Mouse (Mus musculus) cerebellum, adult 11 months (tissue): ENCODE results near the gene Sh3rf3.

Source experiments
- DNase-seq: peaks from one replicate; pipeline ENCODE4 v3.0.0; 2022

Sh3rf3 gene

DNA sequence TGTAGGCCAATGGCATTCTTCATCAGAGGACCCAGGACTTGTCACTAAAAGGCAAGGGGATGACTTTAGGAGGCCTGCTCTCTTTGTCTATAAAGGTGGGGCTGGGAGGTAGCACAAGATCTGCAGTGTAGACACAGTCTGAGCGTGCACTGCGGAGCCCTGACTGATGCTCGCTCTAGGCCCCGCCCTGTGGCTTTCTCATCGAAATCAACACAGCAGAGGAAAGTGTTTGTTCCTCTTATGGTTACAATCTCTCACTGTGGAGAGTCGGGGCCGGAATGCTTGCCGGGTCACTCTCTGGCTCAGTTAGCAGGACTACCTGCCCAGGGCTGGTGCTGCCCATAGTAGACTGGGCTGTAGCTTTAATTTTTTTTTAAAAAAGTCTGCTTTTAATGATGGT lies 299.6 kb downstream of the Sh3rf3 start:
- no peak for DNase-seq

DNA sequence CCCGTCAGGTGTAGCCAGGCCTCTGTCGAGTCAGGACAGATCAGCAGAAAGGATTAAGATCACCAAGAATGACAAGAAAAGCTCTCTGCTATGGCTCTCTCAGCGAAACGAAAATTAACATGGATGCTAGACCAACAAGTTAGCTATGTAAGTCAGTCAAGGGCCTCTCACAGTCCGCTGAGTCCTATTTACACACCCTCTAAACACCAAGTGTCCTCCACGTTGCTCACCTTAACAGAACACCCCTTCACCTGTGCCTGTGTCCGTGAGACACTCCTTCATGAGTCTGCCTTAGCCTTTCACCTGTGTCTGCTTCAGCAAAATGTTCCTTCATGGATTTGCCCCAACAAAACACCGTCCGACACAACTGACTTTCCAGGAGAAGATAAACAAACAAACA lies 300.2 kb downstream of the Sh3rf3 start:
- DNase-seq: no peak

DNA sequence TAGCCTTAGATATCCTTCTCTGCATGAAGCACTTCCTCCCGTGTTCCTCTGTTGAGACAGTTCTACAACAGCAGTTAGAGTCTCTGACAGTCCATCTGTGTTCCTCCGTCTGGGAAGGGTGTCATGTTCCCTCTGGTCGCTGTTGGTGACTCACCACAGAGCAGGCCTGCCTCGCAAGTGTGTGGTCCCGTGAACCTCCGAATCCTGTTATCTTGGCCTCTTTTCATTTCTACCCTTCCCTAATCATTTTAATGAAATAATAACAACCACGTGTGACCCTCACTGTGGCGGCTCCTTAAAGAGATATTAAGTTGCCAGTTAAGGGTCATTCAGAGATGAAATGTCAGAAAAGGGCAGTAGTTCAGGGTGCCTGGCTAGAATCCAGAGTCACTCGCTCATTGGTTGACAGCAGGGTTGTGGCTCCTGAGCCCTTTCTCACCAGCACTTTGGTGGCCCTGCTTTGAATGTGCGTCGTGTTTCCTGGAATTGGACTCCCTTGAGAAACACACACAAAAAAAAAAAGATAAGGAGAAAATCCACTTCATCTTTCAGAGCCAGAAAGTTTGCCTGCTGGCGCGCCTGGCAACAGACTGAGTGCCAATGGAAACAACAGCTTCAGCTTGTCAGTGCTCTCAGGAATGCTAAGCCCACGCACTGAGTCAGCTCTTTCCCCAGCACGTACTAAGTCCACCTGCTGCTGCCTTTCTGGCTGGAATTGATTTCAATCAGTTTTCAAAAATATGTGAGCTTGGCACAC lies 301.6 kb downstream of the Sh3rf3 start:
- DNase-seq: no peak

DNA sequence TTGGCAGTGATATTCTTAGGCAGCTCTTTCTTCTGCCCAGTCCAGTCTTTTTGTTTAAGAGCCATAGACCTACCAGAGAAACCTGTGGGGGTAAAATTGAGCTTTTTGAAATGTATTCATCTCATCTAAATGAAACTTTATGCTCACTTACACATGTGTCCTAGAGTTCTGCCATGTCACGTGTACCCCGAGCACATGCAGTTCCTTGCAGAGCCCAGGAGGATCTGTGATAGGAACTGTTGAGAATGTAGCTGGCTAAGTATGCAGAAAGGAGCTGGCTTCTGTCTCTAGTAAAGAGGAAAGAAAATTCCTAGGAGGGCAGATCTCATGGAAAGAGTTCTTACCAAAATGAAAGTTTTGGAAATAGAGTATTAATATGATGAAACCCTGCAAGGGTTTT lies 302.5 kb downstream of the Sh3rf3 start:
- DNase-seq: no peak

DNA sequence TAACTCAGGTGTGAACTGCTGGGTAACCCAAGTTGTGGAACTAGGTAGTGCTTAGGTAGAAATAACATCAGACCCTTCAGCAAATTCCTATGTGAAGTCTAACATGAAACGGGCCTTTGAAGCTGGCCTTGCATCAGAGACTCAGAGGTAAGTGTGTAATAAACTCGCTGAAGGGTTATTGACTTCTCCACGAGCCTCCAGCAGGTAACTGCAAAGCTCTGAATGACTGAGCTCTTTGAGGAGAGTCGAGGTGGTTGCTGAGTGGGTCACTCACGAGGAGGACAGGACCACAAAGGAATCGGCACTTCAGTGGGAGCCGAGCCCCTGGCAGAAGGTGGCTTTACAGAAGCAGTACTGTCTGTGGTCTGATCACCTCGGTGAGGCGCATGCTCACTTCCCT lies 303.2 kb downstream of the Sh3rf3 start:
- DNase-seq: no peak

DNA sequence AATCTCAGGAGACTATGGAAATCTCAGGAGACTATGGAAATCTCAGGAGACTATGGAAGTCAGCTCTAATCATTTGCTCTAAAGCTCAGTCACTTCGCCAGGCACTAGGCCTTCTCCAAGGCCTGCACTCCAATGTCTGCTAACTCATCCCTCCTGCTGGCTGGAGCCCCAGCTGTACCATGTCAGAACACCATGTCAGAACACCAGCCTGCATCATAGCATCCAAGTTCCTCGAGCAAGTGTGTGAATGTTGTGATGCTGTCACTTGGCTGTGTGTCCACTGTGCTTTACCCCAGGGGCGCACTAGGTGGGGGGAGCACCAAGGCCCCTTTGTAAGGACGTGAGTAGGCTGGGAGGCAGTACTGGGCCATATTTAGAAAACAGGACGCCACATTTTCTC lies 304.4 kb downstream of the Sh3rf3 start:
- DNase-seq: no peak

DNA sequence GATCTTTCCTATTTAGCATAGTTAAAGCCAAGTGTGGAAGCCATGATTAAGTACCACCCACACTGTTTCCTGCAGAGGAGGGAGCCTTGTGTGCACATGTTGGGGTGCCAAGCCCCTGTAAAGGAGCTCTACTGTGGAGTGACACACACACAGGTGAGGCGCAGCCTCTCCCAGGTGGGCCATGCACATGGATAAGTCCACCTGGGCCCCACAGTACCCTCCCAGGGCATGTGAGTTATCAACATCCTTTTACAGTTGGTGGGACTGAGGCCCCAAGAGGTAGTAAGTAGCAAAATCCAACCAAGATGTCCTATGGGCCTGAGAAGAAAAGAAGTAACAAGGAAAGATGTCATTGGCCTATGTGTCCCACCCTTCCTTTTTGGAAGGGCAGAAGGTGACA lies 305.8 kb downstream of the Sh3rf3 start:
- DNase-seq: no peak

DNA sequence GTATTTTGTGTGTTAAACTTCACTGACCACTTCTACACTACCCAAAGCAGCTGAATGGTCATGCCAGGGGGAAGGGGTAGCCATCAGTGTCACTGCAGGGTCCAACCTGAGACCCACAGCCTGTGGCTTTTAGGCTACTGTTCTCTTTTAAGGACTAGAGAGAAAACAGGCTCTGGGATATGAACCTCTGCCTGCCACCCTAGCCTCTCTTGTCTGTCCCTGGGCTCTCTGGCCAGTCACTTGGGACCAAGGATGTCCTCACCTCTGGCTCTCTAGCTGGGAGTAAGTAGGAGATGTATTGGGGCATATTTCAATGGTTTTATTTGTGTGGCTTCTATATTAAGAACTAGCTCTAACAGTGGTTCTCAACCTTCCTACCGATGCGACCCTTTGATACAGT lies 306.7 kb downstream of the Sh3rf3 start:
- no peak for DNase-seq

DNA sequence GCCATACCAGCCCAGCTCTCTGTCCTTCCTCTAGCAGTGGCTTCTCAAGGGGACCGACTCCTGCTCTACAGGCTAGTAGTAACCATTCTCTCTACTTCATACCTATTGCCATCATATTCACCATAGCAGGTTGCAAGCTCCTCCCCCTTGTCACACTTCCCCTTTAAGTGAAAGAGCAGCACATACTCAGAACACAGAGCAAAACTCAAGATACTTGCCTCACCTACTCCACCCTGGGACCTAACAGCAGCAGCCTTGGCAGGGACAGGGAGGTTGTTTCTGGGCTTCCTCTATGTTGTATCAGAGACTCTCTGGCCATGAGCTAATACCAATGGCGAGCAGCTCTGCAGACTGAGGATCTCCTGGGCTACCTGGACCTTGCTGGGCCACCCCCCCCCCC lies 312.3 kb downstream of the Sh3rf3 start:
- no peak for DNase-seq

DNA sequence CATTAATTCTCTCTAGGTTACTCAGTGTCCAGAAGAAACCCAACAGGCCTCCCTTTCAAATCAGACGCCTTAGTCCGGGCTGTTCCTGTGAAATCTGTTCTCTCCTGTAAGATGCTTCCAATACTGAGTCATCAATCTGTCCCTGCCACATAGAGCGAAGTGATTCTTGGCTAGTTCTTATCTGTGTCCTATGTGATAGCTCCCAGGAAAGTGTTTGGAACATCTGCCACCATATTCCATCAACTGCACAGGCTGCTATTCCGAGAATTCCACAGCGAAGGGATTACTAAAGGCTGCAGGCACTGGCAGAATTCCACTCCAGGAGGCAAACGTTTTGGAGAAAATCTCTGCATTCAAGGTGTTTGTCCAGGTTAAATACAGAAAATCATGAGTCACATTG lies 314.5 kb downstream of the Sh3rf3 start:
- DNase-seq: no peak

DNA sequence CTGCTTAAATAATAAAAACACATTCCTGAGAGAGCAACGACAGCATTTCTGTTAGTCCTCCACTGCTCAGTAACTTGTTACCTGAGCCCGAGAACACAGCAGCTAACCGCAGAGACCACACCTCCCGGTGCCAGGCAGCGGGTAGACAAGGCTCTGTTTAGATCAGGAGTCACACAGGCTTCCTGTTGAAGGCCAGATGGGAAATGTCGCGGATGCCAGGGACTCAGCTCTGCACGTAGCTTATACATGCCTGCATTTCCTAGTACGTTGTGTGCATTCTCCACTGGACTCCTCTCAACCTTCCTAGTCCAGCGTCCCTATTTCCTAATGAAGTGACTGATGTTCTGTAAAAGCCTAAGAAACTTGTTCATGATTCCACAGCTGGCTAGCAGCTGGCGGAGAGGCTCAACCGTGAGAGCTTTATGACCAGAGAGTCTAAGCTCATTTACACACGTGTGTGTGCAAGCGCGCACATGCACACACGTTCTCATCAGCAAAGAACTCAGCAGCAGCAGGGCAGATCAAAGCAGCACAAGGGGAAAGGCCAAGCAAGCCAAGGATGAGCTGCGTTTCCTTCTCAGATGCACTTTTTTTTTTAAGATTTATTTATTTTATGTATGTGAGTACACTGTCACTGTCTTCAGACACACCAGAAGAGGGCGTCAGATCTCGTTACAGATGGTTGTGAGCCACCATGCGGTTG lies 318.9 kb downstream of the Sh3rf3 start:
- DNase-seq: no peak

DNA sequence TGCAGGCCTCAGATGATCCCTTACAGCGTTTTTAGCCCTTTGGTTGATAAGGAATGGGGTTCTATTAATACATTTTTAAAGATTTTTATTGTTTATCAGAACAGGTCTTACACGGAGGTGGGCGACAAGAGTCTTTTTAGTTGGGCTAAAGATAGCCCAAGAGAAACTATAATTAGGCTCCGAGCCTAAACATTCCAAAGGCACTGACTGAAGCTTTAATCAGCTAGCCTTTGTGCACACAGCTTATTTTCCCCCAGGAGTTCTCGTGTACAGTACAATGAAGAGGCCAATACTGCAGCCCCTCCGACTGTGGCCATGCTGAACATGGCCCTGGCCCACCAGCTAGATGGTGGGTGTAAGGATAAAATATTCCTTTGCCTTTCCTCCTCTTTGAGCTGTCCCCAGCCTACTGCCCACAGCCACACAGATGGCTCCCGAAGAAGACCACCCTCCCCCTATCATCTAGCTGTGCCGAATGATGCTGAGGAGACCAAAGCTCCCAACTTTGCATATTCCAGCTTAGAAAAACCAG lies 320.4 kb downstream of the Sh3rf3 start:
- no peak for DNase-seq

DNA sequence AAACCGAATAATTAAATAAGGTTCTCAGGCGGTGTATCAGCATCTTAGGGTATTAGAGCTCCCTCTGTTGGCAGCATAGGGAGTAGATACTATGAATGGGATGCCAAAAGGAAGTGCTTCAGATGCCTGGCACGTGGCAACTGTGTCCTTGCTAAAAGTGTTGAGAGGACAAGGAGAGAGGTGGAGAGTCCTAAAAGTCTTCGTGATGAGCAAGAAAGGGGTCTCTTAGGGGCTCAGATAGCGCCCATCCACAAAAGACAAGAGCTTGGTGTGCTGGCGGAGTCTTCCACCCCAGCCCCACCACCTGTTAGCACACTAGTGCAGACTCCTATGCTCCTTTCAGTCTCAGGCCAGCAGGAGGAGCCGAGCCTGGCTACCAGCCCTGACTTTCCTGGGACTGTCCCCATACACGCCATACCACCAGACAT lies 336.8 kb downstream of the Sh3rf3 start:
- DNase-seq: no peak

DNA sequence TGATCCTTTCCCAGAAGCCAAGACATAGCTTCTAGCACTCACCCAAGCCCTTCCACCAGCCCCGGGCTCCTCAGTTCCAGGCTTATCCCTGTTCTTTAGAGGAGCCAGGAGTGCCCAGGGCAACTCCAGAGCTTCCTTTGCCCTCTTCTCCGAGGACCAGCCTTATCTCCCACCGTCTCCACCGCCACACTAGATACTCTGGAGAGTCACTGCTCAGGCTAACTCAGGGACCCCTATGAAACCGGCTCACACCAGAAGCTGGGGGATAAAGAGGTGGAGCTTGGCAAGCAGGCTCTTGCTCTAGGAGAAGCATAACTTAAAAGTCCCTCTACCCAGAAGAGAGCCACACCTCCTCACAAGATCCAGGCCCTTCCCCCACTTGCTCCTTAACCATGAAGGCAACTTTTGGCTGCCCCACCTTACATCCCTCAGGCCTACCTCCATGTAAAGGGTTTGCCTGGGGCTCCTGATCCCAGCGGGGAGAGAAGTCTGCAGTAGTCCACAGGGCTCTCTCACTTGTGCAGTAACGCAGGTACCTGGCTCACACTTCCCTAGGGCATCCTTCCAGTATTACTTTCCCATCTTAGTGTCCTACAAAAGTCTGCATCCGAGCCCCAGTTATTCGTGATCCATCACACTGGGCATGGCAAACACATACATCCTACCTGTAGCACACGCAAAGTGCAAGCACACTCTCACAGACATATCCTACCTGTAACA lies 337.9 kb downstream of the Sh3rf3 start:
- no peak for DNase-seq

DNA sequence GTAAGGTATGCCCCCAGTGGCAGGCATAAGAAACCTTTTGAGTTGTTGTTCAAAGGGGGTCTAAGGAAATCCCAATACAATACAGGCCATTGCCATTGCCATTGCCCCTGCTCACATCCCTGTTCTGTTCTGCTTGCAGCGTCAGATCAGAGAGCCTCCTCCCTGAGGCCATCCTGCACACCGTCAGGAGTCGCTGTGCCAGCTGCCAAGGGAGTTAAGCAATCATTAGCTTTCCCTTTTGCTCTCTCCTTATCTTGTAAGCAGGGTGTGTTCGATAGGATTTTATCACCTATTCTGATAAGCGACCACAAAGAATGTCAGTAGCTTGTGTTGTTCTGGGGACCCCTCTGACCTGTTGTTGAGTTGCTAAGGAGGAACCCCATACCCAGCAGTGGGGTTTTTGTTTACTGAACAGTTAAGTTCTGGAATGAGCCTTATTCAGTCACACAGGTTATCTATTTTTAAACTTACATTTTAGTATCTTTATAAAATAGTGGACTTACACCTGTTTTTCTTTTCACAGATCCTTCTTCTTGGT lies 339.5 kb downstream of the Sh3rf3 start:
- DNase-seq: no peak

DNA sequence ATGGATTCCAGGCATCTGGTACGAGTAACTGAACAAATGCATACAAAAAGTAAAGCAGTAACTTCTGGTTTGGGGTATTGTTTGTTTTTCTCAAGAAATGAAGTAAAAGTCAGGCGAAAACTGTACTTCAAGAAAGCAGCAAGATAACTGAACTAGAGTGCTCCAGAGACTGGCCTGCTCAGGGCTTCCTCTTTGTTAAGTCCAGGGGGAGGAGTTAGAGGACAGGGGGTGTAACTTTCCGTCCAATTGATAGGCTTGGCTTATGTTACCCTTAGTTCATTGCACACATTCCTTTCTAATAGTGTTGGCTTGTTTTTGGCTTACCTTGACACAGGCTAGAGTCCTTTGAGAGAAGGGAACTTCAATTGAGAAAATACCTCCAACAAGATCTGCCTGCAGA lies 345.5 kb downstream of the Sh3rf3 start:
- DNase-seq: no peak

DNA sequence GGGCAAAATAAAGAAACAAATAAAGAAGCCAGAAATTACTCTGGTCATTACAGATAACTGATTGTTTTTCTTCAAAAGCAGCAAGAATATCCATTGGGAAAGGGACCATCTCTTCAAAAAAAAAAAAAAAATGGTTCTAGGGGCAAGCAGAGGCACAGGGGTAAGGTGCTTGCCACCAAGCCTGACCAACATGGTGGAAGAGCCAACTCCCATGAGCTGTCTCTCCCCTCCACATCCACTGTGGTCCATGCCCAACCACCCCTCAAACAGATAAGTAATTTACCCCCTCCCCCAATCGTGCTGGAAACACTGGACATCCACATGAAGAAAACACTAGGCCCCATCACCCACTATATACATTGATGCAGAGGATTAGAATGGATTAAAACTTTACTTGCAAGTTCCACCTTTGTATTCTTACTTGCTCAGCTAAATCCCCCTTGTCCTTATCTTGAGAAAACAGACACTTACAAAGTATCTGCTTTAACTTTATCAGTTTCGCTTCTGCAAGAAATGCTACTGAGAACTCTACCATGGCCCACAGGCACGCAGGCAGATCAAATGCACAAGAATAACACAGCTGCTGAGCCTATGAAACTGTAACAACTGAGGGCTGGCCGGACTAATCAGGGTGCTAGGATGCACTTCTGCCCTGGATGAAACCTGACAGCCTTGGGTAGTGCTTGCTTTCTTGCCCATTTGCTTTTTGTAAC lies 349.2 kb downstream of the Sh3rf3 start:
- no peak for DNase-seq

DNA sequence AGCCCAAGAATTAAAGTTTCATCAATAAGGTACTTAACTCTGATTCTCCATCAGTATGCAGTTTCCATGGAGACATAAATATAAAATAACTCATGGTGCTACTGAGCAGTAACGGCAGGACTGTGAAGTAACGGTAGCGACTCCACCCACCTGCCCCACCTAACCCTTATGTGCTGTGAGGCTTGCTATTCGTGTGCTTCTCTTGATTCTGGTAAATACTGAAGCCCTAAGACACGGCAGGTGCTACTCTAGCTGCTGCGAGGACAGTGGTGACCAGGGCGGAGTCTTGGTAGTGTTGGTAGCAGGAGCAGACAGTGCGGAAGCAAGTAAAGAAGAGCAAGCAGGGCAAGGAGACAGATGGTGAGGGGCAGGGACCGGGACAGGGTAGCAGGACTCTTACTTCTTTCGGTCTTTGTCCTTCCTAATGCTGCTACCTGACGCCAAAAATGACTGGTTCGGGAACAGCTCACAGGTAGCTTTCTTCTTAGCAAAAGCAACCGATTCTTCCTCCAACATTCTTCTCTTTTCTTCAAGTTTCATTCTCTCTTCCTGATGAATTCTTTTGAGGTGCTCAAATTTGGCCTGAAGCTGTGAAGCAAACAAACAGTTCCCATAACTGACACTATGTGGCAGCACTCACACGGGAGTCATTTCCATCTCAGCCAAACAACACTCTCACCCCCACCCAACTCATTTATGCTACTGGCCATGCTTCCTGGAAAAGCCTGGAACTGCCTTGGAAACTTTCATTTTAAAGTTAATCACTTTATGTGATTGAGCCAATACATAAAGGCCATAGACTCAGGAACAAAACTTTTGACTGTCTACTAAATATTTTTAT lies 353.2 kb downstream of the Sh3rf3 start:
- DNase-seq: peak; percentile 27

DNA sequence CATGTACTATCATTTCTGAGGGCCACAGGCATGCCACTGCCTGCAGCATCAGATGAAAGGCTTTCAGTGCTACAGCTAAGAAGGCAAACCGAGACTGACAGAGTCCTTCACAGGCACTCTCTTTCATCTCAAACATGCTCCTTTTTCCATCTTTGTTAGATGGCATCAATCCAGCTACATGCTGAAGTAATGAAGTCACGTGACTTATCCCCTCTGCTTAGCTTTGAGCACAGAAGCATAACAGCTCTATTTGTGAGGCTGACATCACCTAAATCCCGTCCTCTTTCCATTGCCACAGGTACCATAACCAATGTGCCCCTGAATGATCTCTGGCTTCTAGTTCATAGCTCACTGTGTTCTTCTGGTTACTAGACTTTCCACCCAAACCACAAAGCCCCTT lies 357.9 kb downstream of the Sh3rf3 start:
- DNase-seq: no peak

DNA sequence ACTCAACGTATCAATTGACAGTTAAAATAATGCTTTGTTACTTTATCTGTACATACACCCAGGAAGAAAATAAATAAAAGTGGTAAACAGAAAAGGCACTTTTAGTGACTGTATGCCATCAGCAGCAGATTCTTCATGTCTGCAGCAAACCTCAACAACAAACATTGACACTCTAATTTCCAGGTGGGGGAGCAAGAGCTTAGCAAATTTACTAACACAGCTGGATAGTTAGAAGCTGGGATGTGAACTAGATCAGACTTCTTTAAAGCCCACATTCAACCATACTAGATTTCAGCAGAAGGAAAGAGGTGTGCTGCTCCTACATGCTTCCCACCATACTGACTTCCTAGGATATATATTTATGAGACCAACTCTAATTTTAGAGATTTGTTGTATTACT lies 359.4 kb downstream of the Sh3rf3 start:
- no peak for DNase-seq

DNA sequence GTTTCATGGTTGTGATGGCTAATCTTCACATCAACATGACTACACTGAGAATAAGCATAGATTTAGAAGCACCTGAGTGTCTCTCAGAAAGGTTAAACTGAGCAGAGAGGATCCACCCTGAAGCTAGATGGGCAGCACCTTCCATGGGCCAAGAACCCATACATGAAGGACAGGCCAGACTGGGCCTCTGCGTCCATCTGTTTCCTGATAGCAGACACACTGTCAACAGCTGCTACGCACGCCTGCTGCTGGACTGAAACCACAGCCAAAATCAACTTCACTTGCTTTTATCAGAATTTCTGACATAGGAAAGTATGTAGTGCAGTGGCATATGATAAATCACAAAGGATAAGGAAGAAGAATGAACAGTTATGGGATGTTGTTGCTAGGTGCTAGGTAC lies 366.5 kb downstream of the Sh3rf3 start:
- DNase-seq: no peak

DNA sequence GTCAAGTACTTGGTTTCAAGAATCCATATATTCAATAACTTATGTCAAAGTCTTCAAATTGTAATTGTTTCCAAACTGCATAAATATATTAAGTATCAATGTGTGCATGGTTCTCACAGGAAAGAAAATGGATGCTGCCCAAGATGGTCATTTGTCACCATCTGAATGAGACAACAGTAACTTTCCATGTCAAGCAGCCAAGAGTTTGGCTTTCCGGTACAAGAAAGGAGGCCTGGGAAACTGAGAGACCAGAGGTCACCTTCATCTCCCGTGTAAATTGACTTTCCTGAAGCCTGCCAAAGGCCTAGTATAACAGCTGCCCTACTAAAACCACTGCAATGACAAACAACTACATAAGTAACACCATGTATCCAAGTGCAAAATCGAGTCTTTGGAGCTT lies 369.1 kb downstream of the Sh3rf3 start:
- no peak for DNase-seq
